Comparison of ENCODE assay signal across 32 mouse cellular contexts in the genomic region with DNA sequence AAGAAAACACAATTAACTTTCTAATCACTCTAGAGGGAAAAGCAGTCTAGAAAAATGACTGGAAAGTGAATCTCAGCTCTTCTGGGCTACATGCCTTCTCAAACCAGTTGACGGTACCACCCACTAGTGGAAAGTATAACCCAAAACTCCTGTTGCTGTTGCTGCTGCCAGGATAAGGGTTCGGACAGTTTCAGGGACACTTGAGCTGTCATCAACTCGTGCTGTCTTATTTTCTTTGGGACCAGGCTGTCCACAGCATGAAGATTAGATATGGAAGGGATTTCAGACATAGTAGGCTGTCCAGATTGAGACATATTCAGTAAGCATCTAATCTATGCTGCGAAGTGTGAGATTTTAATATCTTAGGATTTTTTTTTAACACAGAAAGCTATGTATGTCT.
DNase-seq lines count a peak whose midpoint lies in the region; ATAC-seq and TF ChIP-seq lines count a peak whose summit lies in the region.
"Had no signal": no experiment of that assay in that cellular context is flagged by ENCODE, and none has a peak within 500 bp of the region (broad histone marks: within the 10 kb centered on the region; RNA-seq: fewer than 3 reads in every experiment).

No protein-coding gene starts in this region.

- no peaks in the 10 kb centered on the region for H3K9me3 ChIP-seq in heart, embryonic 10.5 days
- no peaks in the 10 kb centered on the region for H3K9me3 ChIP-seq in heart, embryonic 15.5 days (replicated peaks)
- H3K9me3 ChIP-seq: embryonic facial prominence, embryonic 12.5 days; limb, embryonic 13.5 days; midbrain, embryonic 13.5 days had no signal

- DNase-seq in heart, adult 2 months = peak in 1 of 2 experiments; percentile 50
- DNase-seq in heart, embryonic 10.5 days (ENCODE audit: low spot score) = peak; percentile 79
- peak; percentile 35 for DNase-seq in heart, postnatal 4 days
- DNase-seq in retina, embryonic 14.5 days (ENCODE audit: low spot score) = no peak
- DNase-seq in cerebellum, postnatal 10 days = no peak
- no peak for DNase-seq in gastrocnemius, postnatal 25 days
- DNase-seq: adrenal gland, adult 8-10 months; B cell, adult 2 months; cerebellum, adult 9-10 months; embryo, embryonic 11 days; gastrocnemius, postnatal 36 days; kidney, adult 9 months; kidney, postnatal 14 days; layer of hippocampus, adult 9-11 months; lung, adult 18-20 months; lung, postnatal 4 days; retina, postnatal 1 day; right cerebral cortex, postnatal 25 days; spleen, adult 18-20 months; thymus, adult 2 months; thymus, postnatal 4 days had no signal

- ATAC-seq in heart, embryonic 15.5 days (replicated peaks; ENCODE audit: insufficient number of reproducible peaks, insufficient read depth, low FRiP score, low read depth) = peak; percentile 80
- ATAC-seq: forebrain, embryonic 14.5 days; intestine, postnatal 0 days; lung, postnatal 0 days; midbrain, embryonic 13.5 days had no signal

- no peaks in the 10 kb centered on the region for H3K27me3 ChIP-seq in heart, adult 2 months (ENCODE audit: control insufficient read depth, insufficient read depth, low read length)
- H3K27me3 ChIP-seq in heart, embryonic 10.5 days (ENCODE audit: insufficient read depth, poor library complexity, severe bottlenecking) = no peaks in the 10 kb centered on the region
- H3K27me3 ChIP-seq in heart, embryonic 15.5 days = no peaks in the 10 kb centered on the region
- H3K27me3 ChIP-seq: CH12.LX; embryonic facial prominence, embryonic 12.5 days; limb, embryonic 13.5 days; midbrain, embryonic 13.5 days had no signal

- H3K4me1 ChIP-seq in heart, adult 2 months (ENCODE audit: control insufficient read depth, insufficient read depth, low read length) = peaks cover 5% of the 10 kb centered on the region
- peaks cover 26% of the 10 kb centered on the region for H3K4me1 ChIP-seq in heart, embryonic 10.5 days
- H3K4me1 ChIP-seq in heart, embryonic 15.5 days (replicated peaks) = peaks cover 41% of the 10 kb centered on the region
- H3K4me1 ChIP-seq: embryonic facial prominence, embryonic 12.5 days; midbrain, embryonic 13.5 days had no signal

- TF ChIP-seq CTCF in heart, adult 2 months (IDR thresholded peaks at IDR 0.05) = no peak

- peak overlapping the region; percentile 31 for H3K27ac ChIP-seq in heart, adult 2 months
- H3K27ac ChIP-seq in heart, embryonic 10.5 days = peak overlapping the region; percentile 67; the same call in 1 of the 2 replicates
- peak overlapping the region; percentile 72 for H3K27ac ChIP-seq in heart, embryonic 15.5 days
- H3K27ac ChIP-seq: embryonic facial prominence, embryonic 12.5 days; hindbrain, embryonic 14.5 days; limb, embryonic 13.5 days; midbrain, embryonic 13.5 days; stomach, postnatal 0 days had no signal

- H3K4me3 ChIP-seq in heart, adult 2 months = no peak overlapping the region
- no peak overlapping the region for H3K4me3 ChIP-seq in heart, embryonic 10.5 days
- no peak overlapping the region for H3K4me3 ChIP-seq in heart, embryonic 15.5 days
- H3K4me3 ChIP-seq: embryonic facial prominence, embryonic 12.5 days; limb, embryonic 13.5 days; midbrain, embryonic 13.5 days had no signal

- 0 out of 2 replicates have a peak overlapping the region, but pooled peaks have one; percentile 15 for H3K4me2 ChIP-seq in heart, embryonic 15.5 days
- H3K4me2 ChIP-seq: embryonic facial prominence, embryonic 12.5 days; hindbrain, embryonic 14.5 days; limb, embryonic 13.5 days; liver, embryonic 11.5 days; midbrain, embryonic 13.5 days had no signal

- WGBS in heart, adult 2 months = 46% methylated on average over 4 of the region's 4 CpGs
- 16% methylated on average over 4 of the region's 4 CpGs for WGBS in heart, embryonic 10.5 days
- WGBS in heart, embryonic 15.5 days = 27% methylated on average over 4 of the region's 4 CpGs

- H3K36me3 ChIP-seq in heart, adult 2 months (ENCODE audit: control insufficient read depth, insufficient read depth, low read length) = peaks cover 12% of the 10 kb centered on the region
- H3K36me3 ChIP-seq in heart, embryonic 10.5 days = peaks cover 27% of the 10 kb centered on the region
- peaks cover 3% of the 10 kb centered on the region; the same call in 1 of the 2 replicates for H3K36me3 ChIP-seq in heart, embryonic 15.5 days
- H3K36me3 ChIP-seq: embryonic facial prominence, embryonic 12.5 days; midbrain, embryonic 13.5 days had no signal

- no peak overlapping the region for H3K9ac ChIP-seq in heart, adult 2 months (ENCODE audit: low read depth, low read length)
- no peak overlapping the region for H3K9ac ChIP-seq in heart, embryonic 15.5 days
- H3K9ac ChIP-seq: embryonic facial prominence, embryonic 12.5 days; hindbrain, embryonic 14.5 days; limb, embryonic 13.5 days; midbrain, embryonic 13.5 days had no signal

- TF ChIP-seq EP300 in heart, adult 2 months (IDR thresholded peaks at IDR 0.05; ENCODE audit: insufficient read depth, low read depth, low read length) = 0 out of 2 replicates have a peak, but pooled peaks have one; percentile 60

- H3K79me2 ChIP-seq in heart, adult 2 months (replicated peaks; ENCODE audit: control insufficient read depth, insufficient read depth, low read length) = peaks cover 2% of the 10 kb centered on the region; the same call in 1 of the 2 replicates

- TF ChIP-seq POLR2A in heart, adult 2 months (IDR thresholded peaks at IDR 0.05; ENCODE audit: insufficient read depth, low read depth, low read length) = no peak

- intact Hi-C loops in heart, adult 2 months (cut with DNase I) = no loop called here

Comparison
In these comparisons a context has a peak if more than half of its experiments do, and no peak if none do; other contexts are left out.
1. DNase-seq: peak in heart, embryonic 10.5 days (single experiment) and heart, postnatal 4 days (single experiment); none in retina, embryonic 14.5 days (single experiment), cerebellum, postnatal 10 days (0 of 2) and gastrocnemius, postnatal 25 days (single experiment).
2. Peak in every context shown above with its lines, with median percentiles within 50 percentile points of each other: H3K27ac ChIP-seq.